Mouse (Mus musculus) heart, embryonic 15.5 days (tissue): Measurements from ENCODE around the gene Son. TPM values are rescaled to one million over a fixed set of nuclear protein-coding genes. Genes with fewer than 3 reads are reported as not detected.

Experiments used
- ATAC-seq: fragments of 200-750 bp; cut with Nextera tagmentation; replicated peaks from 2 replicates; pipeline ENCODE4 v1.8.0; 2017; ENCODE audit warnings: low read depth, moderate TSS enrichment; ENCODE audit not compliant: insufficient number of reproducible peaks, insufficient read depth, low FRiP score
- H3K27ac ChIP-seq: fragments of 300-500 bp; sonication (generic); 2 replicates; pipeline ENCODE4 v1.5.1; 2015; ENCODE audit warnings: mild to moderate bottlenecking, inconsistent platforms
- H3K27me3 ChIP-seq: fragments of 300-500 bp; sonication (generic); 2 replicates; pipeline ENCODE4 v1.6.1; 2015; ENCODE audit warnings: inconsistent platforms
- H3K36me3 ChIP-seq: fragments of 300-500 bp; sonication (generic); 2 replicates; pipeline ENCODE4 v1.6.1; 2015; ENCODE audit warnings: mild to moderate bottlenecking, inconsistent platforms
- H3K4me1 ChIP-seq: fragments of 300-500 bp; sonication (generic); replicated peaks from 2 replicates; pipeline ENCODE4 v1.6.1; 2015; ENCODE audit warnings: inconsistent platforms
- H3K4me2 ChIP-seq: fragments of 300-500 bp; sonication (generic); 2 replicates; pipeline ENCODE4 v1.6.1; 2015; ENCODE audit warnings: inconsistent platforms, mild to moderate bottlenecking, moderate library complexity
- H3K4me3 ChIP-seq: fragments of 300-500 bp; sonication (generic); 2 replicates; pipeline ENCODE4 v1.5.1; 2015; ENCODE audit warnings: mild to moderate bottlenecking, inconsistent platforms
- H3K9ac ChIP-seq: fragments of 300-500 bp; sonication (generic); 2 replicates; pipeline ENCODE4 v1.6.1; 2015; ENCODE audit warnings: mild to moderate bottlenecking, inconsistent platforms
- H3K9me3 ChIP-seq: fragments of 300-500 bp; sonication (generic); replicated peaks from 2 replicates; pipeline ENCODE4 v1.6.1; 2016; ENCODE audit warnings: inconsistent platforms
- WGBS: fragments of 180-500 bp; shearing (Covaris S2); methylation state at CpG from one replicate; pipeline ENCODE4 v1.1.7; 2015; ENCODE audit warnings: mixed read lengths; 5-methylcytosine and 5-hydroxymethylcytosine counted together
- polyA plus RNA-seq: library from polyadenylated mRNA; unstranded; fragments of >200 nt; fragmentation: Nextera tagmentation; extraction: Ambion mirVana; gene quantifications from 2 replicates; pipeline ENCODE4 v1.2.1, GENCODE M21; 2015

The Son gene
- polyA plus RNA-seq, 1 experiment from 2014 or later, result 81.4 TPM

DNA sequence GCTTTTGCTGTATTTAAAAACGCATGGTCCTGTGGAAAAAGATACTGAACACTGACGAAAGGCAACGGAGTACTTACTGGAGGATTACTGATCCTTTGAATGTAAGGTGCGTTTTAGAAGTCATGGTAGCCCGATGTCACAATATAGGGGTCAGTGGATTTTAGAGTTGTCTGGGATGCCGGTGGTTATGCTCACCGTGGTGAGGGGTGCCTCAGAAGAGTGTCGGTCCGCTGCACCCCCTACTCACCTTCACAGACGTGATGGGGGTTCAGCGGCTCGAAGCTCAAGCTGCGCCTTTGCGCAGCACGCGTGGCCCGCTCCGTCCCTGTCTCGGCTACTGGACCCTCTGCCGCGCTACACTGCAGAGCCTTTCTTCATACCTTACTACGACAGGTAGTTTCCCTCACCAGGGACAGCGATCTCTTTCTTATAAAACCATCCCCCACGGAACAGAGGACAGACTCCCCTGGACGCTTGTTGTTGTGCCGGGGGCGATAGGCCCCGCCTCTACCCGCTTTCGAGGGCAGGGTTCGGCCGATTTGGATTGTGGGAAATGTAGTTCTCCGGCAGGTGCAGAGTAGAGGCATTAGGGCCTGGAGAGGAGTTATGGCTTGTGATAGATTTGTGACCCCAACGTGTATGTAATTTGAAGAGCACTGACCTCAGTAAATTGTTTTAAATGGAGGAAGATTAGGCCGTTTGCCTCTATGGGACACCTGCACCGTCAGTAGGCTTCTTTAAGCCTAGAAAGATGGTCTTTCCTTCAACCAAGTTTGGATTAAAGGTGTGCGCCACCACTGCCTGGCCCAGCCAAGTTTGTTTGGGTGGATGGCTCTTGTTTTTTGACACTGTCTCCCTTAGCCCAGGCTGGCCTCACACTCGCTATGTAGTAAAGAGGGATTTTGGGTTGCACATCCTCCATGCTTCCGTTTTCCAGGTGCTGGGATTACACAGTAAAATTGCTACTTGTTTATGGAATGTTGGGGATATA, 28.5 kb upstream of the Son start, which contains the start of gene Dnajc28:
TSS of gene Dnajc28 (minus strand) at position 516 of the 991 bp plus-strand sequence.
- Histone ChIP-seq H3K36me3 (peaks cover 33% of the 10 kb centered on the region), H3K9ac (peak within 1 kb of the TSS; percentile 68), H3K9me3 (no peaks in the 10 kb centered on the region), H3K27ac (no peak within 1 kb of the TSS), H3K4me2 (peak within 1 kb of the TSS; percentile 82), H3K4me3 (peak within 1 kb of the TSS; percentile 76), H3K4me1 (peaks cover 4% of the 10 kb centered on the region; the same call in 1 of the 2 replicates), H3K27me3 (no peaks in the 10 kb centered on the region)
- peak; percentile 87 for ATAC-seq
- WGBS, result 10% methylated on average over 39 of the region's 39 CpGs

DNA sequence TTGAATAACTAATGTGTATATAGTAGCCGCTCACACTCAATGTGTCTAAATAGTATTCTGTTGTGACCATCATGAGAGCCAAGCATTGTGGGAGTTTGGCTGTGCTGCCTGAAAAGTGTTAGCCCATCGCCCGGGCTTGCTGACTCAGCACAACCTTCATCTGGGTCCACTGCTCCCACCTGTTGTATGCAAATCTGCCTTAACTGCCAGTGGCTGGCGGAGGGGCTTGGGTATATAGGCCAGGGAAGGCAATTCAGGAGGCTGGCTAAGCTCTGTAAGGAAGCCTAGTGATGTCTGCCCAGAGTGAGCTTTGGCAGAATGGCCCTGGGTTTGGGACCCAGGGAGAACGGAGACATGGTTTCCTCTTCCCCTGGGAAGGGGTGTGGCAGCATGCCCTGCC, 27.1 kb upstream of the Son start:
- Histone ChIP-seq H3K4me2 (no peak overlapping the region), H3K27me3 (no peaks in the 10 kb centered on the region), H3K36me3 (peaks cover 45% of the 10 kb centered on the region), H3K27ac (no peak overlapping the region), H3K9ac (no peak overlapping the region), H3K4me3 (no peak overlapping the region), H3K9me3 (no peaks in the 10 kb centered on the region), H3K4me1 (peaks cover 4% of the 10 kb centered on the region; the same call in 1 of the 2 replicates)
- 89% methylated on average over 5 of the region's 5 CpGs for WGBS
- ATAC-seq, result no peak

DNA sequence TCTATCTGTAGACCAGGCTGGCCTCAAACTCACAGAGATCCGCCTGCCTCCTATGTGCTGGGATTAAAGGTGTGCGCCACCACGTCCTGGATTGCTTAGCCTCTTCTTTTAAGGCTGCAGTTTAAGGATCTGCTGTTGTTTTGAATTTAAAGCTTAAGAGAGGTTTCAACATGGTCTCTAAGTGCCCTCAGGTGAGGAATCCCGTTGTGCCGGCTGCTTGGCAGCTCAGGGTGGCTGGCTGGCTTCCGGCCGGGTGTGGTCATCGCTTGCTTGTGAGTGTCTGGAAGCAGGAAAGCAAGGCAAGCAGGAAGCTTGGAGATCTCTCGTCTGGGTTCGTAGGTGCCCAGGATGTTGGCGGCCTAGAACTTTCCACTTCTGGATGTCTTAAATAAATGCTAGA, 26.3 kb upstream of the Son start:
- Histone ChIP-seq H3K27ac (no peak overlapping the region), H3K4me1 (peaks cover 4% of the 10 kb centered on the region; the same call in 1 of the 2 replicates), H3K4me2 (no peak overlapping the region), H3K9ac (no peak overlapping the region), H3K27me3 (no peaks in the 10 kb centered on the region), H3K4me3 (no peak overlapping the region), H3K9me3 (no peaks in the 10 kb centered on the region), H3K36me3 (peaks cover 53% of the 10 kb centered on the region)
- WGBS, result 88% methylated on average over 11 of the region's 11 CpGs
- no peak for ATAC-seq

DNA sequence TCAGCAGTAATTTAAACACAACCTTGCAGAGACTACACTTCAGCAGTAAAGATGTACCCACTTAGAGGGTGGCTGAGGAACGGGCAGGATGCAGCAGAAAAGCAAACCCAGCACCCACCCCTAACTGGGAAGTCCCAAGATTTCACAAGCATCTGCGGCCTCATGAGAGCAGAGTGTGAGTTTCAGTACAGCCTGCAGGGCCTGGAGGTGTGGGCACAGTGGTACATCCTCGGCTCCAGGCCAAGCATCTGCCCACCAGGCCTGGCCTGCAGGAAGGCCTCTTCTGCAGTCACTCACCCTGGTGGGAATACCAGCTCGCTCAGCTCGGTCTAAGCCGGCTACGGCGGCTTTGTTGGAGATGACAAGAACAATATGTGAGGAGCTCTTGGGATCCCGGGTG, 24.2 kb upstream of the Son start:
- Histone ChIP-seq H3K36me3 (peaks cover 63% of the 10 kb centered on the region), H3K27me3 (no peaks in the 10 kb centered on the region), H3K4me2 (no peak overlapping the region), H3K27ac (no peak overlapping the region), H3K4me3 (no peak overlapping the region), H3K9ac (no peak overlapping the region), H3K4me1 (peaks cover 3% of the 10 kb centered on the region; the same call in 1 of the 2 replicates), H3K9me3 (no peaks in the 10 kb centered on the region)
- ATAC-seq, result no peak
- 86% methylated on average over 9 of the region's 9 CpGs for WGBS

DNA sequence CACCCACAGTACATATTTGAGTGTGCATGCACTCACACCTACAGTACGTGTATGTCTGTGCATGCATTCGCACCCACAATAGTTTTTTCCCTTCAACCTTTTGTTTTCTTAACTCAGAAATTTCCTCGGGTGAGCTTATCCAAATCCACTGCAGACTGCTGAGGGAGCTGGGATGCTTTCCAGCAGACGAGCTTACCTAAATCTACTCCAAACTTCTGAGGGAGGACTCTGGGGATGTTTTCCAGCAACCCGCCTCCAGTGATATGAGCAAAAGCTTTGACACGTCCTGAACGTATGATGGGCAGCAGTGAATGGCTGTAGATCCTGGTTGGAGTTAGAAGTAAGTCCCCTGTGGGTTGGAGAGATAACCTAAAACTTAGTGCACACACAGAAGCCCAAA, 19.5 kb upstream of the Son start:
- Histone ChIP-seq H3K9me3 (no peaks in the 10 kb centered on the region), H3K36me3 (peaks cover 75% of the 10 kb centered on the region), H3K9ac (no peak overlapping the region), H3K27ac (no peak overlapping the region), H3K4me1 (no peaks in the 10 kb centered on the region), H3K4me3 (no peak overlapping the region), H3K27me3 (no peaks in the 10 kb centered on the region), H3K4me2 (no peak overlapping the region)
- ATAC-seq, result no peak
- 74% methylated on average over 7 of the region's 7 CpGs for WGBS

DNA sequence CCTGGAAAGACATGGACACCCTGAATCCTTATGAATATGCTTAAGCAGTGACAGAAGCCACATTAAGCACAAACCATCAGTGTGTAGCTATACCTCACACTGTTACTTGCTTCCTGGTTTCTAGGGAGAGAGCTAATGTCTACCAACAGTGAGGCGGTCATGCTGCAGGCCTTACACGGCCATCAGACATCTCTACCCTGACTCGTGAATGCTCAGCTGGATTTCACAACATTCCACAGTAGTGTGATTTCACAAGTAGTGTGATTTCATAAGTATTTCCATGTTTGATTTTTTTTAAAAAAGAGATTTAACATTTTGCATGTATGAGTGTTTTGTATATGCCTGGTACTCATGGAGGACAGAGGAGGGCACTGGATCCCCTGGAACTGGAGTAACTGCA, 18.6 kb upstream of the Son start:
- Histone ChIP-seq H3K4me3 (no peak overlapping the region), H3K36me3 (peaks cover 74% of the 10 kb centered on the region), H3K4me1 (no peaks in the 10 kb centered on the region), H3K27ac (no peak overlapping the region), H3K9me3 (no peaks in the 10 kb centered on the region), H3K27me3 (no peaks in the 10 kb centered on the region), H3K9ac (no peak overlapping the region), H3K4me2 (no peak overlapping the region)
- 88% methylated on average over 3 of the region's 3 CpGs for WGBS
- no peak for ATAC-seq

DNA sequence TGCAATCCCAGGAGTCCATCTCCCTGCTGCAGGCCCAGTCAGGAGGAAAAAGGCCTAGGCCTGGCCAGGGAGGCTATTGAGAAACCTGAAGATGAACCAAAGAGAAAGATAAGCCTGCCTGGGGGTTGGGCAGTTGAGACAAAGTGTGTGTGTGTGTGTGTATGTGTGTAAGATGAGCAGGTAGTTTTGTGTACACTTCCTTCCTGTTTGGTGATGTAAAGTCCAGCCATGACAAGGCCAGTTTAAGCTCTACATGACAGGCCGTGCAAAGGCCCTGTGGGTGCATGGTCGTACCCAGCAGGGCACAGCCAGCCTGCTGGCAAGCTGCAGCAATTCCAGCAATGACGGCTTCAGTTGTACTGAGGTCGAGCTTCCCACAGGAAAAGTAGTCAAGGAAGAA, 17.6 kb upstream of the Son start:
- no peak for ATAC-seq
- Histone ChIP-seq H3K4me1 (no peaks in the 10 kb centered on the region), H3K4me3 (no peak overlapping the region), H3K9me3 (no peaks in the 10 kb centered on the region), H3K4me2 (no peak overlapping the region), H3K27me3 (no peaks in the 10 kb centered on the region), H3K9ac (no peak overlapping the region), H3K36me3 (peaks cover 73% of the 10 kb centered on the region), H3K27ac (no peak overlapping the region)
- 91% methylated on average over 4 of the region's 4 CpGs for WGBS

DNA sequence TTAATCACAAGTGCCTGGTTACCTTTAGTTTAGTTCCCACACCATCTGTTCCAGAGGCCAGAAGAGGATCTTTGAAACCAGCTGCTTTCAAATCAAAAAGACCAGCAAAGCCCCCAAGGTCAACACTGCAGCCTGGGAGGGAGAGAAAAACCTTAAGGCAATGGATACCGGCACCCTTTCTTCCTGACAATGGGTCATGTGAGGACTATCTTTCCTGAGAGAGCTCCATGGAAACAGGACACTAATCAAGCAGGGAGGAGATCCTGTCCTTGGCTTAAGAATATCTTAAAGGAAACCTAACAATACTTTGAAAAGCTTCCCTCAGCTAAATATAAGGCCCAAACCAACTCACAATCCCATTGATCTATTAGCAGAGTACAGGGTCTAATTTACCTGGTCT, 16.7 kb upstream of the Son start:
- H3K4me2 ChIP-seq, result no peak overlapping the region
- H3K36me3 ChIP-seq, result peaks cover 73% of the 10 kb centered on the region
- no peaks in the 10 kb centered on the region for H3K27me3 ChIP-seq
- H3K4me3 ChIP-seq, result no peak overlapping the region
- H3K4me1 ChIP-seq, result no peaks in the 10 kb centered on the region
- ATAC-seq, result no peak
- no peaks in the 10 kb centered on the region for H3K9me3 ChIP-seq
- H3K27ac ChIP-seq, result no peak overlapping the region
- no peak overlapping the region for H3K9ac ChIP-seq
- 74% methylated on average over 1 of the region's 1 CpGs for WGBS

DNA sequence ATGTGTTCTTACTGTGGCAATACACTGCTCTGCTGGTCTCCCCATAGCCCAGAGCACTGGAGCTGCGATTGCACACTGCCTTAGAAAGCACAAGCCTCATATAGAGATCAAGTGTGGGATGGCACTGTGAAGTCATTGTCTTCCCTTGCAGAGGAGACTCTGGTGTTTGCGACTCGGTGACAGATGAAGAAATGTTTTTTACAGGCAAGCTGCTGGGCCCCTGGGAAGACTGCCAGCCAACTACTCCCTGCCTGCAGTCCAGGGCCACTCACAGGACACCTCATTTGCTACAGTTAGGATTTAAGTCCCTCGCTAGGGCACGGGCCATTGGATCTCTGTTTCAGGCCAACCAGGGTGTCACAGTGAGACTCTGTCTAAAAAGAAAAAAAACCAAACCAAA, 14.9 kb upstream of the Son start:
- peaks cover 80% of the 10 kb centered on the region for H3K36me3 ChIP-seq
- 68% methylated on average over 5 of the region's 5 CpGs for WGBS
- H3K4me1 ChIP-seq, result no peaks in the 10 kb centered on the region
- H3K27me3 ChIP-seq, result no peaks in the 10 kb centered on the region
- H3K4me3 ChIP-seq, result no peak overlapping the region
- H3K27ac ChIP-seq, result no peak overlapping the region
- no peak overlapping the region for H3K4me2 ChIP-seq
- H3K9ac ChIP-seq, result no peak overlapping the region
- no peak for ATAC-seq
- H3K9me3 ChIP-seq, result no peaks in the 10 kb centered on the region

DNA sequence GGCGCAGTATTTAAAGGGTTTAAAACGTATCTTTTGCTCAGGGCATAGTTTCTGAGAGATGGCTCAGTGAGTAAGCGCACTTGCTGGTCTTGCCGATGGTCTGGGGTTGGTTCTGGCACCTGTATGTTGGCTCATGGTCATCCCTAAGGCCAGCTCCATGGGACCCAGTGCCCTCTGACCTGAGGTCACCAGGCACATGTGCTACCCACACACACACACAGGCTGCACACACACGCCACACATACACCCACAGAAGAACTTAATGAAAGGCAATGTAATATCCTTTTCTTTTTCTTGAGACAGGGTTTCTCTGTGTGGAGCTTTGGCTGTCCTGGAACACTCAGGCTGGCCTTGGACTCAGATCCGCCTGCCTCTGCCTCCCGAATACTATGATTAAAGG, 14.4 kb upstream of the Son start:
- Histone ChIP-seq H3K4me3 (no peak overlapping the region), H3K4me2 (no peak overlapping the region), H3K9ac (no peak overlapping the region), H3K36me3 (peaks cover 83% of the 10 kb centered on the region), H3K4me1 (no peaks in the 10 kb centered on the region), H3K27me3 (no peaks in the 10 kb centered on the region), H3K9me3 (no peaks in the 10 kb centered on the region), H3K27ac (no peak overlapping the region)
- ATAC-seq, result no peak
- WGBS, result 94% methylated on average over 7 of the region's 7 CpGs

DNA sequence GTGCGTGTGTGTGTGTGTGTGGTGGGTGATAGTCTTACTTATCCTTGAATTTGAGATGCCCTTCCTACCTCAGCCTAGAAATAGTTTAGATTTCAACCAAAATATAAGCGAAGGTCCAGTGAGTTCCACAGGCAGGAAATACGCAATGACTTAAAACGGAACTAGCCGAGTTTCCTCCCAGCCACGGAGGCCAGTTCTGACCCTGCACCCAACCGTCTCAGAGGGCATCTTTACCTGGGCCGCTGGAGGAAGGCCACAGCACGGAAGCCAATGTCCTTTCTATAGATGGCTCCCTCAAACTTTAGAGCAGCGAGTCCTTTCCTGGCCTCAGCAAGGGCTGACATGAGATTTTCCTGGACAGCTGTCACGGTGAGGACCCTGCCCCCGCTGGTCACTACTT, 13.7 kb upstream of the Son start:
- Histone ChIP-seq H3K27ac (no peak overlapping the region), H3K4me2 (no peak overlapping the region), H3K9me3 (no peaks in the 10 kb centered on the region), H3K36me3 (peaks cover 83% of the 10 kb centered on the region), H3K4me3 (no peak overlapping the region), H3K4me1 (no peaks in the 10 kb centered on the region), H3K9ac (no peak overlapping the region), H3K27me3 (no peaks in the 10 kb centered on the region)
- 85% methylated on average over 12 of the region's 12 CpGs for WGBS
- ATAC-seq, result no peak

DNA sequence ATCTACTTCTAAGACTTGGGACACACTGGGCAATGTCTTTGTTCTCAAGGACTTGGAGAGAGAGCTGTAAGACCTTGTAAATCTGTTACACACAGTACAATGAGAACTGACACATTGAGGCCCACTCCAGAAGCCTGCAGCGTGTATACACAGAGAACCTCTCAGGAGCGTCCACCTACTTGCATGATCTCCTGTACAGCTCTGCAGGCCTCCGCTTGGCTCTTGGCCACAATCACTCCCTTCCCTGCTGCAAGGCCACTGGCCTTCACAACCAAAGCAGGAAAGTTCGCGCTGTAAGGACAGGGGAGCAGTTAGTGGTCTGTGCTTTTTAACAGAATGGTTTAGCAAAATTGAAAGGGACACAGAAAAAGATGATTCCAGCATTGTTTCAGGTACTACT, 8.1 kb upstream of the Son start:
- H3K4me2 ChIP-seq, result no peak overlapping the region
- H3K4me3 ChIP-seq, result no peak overlapping the region
- H3K27me3 ChIP-seq, result no peaks in the 10 kb centered on the region
- WGBS, result 88% methylated on average over 5 of the region's 5 CpGs
- no peak for ATAC-seq
- no peak overlapping the region for H3K27ac ChIP-seq
- H3K36me3 ChIP-seq, result peaks cover 80% of the 10 kb centered on the region
- no peaks in the 10 kb centered on the region for H3K9me3 ChIP-seq
- H3K9ac ChIP-seq, result no peak overlapping the region
- H3K4me1 ChIP-seq, result no peaks in the 10 kb centered on the region
